ENCODE assay signal across 17 mouse cellular contexts in genomic region chr10:12862047-12862446, GRCm38 (mm10).
"Had no signal": no experiment of that assay in that cellular context is flagged by ENCODE, and none has a peak within 500 bp of the region (broad histone marks: within the 10 kb centered on the region; RNA-seq: fewer than 3 reads in every experiment).

No protein-coding gene starts in this region.

- DNase-seq: liver, postnatal 0 days; lung, adult 2 months; lung, postnatal 14 days; lung, postnatal 36 days; right cerebral cortex, postnatal 14 days; spleen, adult 18-20 months; thymus, adult 2 months; thymus, postnatal 25 days; thymus, postnatal 4 days had no signal

- ATAC-seq: liver, postnatal 0 days; lung, postnatal 0 days; midbrain, embryonic 15.5 days had no signal

- H3K9ac ChIP-seq: liver, embryonic 15.5 days; liver, postnatal 0 days; lung, embryonic 15.5 days; midbrain, embryonic 12.5 days; midbrain, embryonic 15.5 days; neural tube, embryonic 12.5 days had no signal

- H3K27ac ChIP-seq: liver, embryonic 15.5 days; lung, embryonic 15.5 days; macrophage; midbrain, embryonic 12.5 days; midbrain, embryonic 15.5 days; neural tube, embryonic 12.5 days had no signal

- H3K9me3 ChIP-seq: liver, embryonic 15.5 days; lung, embryonic 15.5 days; megakaryocyte, embryonic 14.5 days; midbrain, embryonic 12.5 days; midbrain, embryonic 15.5 days; neural tube, embryonic 12.5 days had no signal

- H3K27me3 ChIP-seq: liver, embryonic 15.5 days; lung, embryonic 15.5 days; megakaryocyte, embryonic 14.5 days; midbrain, embryonic 12.5 days; midbrain, embryonic 15.5 days; neural tube, embryonic 12.5 days had no signal

- H3K36me3 ChIP-seq: midbrain, embryonic 12.5 days; midbrain, embryonic 15.5 days; neural tube, embryonic 12.5 days had no signal

- H3K4me2 ChIP-seq: liver, embryonic 15.5 days; lung, embryonic 15.5 days; midbrain, embryonic 12.5 days; midbrain, embryonic 15.5 days; neural tube, embryonic 12.5 days had no signal

- H3K4me3 ChIP-seq: liver, embryonic 15.5 days; lung, embryonic 15.5 days; megakaryocyte, embryonic 14.5 days; midbrain, embryonic 12.5 days; midbrain, embryonic 15.5 days; neural tube, embryonic 12.5 days had no signal
